Mouse (Mus musculus): ENCODE measurements around the gene Usp43.

Usp43 gene

GRCm38 (mm10) chr11:67806832-67807597, 114.9 kb downstream of the Usp43 start:
- no peak for DNase-seq (ENCODE audit: low spot score)

- no peak for DNase-seq (ENCODE audit: low spot score)
Measured at GRCm38 (mm10) chr11:67805538-67805937, 116.4 kb downstream of the Usp43 start.
